Mouse (Mus musculus) layer of hippocampus, postnatal 36 days (tissue): Measurements from ENCODE around the gene Rras. TPM values are rescaled to one million over a fixed set of nuclear protein-coding genes. Genes with fewer than 3 reads are reported as not detected.
"Not testable (repeated sequence)": the region's sequence is repeated elsewhere in the genome, so short reads cannot be mapped to it uniquely, and the experiment has no call there.

Experiments
- DNase-seq, 2 experiments: peaks; one replicate each; pipeline ENCODE4 v3.0.0; 2022
- total RNA-seq, 2 experiments: library from RNA; stranded (reverse); gene quantifications; 2 replicates each; pipeline ENCODE4 v1.2.3; 2021

Gene Rras
- total RNA-seq, 2 experiments from 2014 or later: 9.7 TPM

DNA sequence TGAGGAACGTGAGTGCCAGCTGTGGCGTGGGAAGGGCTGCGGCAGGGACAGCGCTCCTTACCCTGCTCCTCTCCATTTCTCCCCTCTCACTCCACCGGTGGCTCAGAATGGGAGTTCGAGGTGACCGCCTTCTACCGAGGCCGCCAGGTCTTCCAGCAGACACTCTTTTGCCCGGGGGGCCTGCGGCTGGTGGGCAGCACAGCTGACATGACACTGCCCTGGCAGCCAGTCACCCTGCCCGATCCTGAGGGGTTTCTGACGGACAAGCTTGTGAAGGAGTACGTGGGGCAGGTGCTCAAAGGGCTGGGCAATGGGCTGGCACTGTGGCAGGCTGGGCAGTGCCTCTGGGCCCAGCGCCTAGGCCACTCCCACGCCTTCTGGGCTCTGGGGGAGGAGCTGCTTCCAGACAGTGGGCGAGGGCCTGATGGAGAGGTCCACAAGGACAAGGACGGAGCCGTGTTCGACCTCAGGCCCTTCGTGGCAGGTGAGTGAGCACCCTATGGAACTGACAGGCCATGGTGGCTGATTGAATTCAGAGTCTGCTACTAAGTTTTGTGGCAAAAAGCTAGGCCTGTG lies 17.1 kb upstream of the Rras start:
- DNase-seq: no peak

DNA sequence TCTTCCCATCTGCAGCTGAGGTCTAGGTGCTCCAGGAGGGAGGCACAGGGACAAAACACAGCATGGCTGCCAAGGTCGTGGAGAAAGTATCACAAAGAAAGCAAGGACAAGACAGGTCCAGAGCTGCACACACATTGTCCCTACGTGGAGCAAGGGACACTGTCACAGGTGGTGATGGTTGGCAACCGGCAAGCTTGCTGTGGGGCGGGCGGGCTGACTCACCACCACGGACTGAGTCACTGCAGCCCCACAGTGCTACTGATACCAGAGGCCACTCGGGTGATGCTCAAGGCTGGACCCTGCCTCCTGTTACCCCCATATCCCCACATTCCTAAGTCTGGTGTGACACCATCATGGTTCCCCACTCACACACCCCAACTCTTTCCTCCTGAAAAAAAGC lies 15.3 kb upstream of the Rras start:
- DNase-seq: no peak

DNA sequence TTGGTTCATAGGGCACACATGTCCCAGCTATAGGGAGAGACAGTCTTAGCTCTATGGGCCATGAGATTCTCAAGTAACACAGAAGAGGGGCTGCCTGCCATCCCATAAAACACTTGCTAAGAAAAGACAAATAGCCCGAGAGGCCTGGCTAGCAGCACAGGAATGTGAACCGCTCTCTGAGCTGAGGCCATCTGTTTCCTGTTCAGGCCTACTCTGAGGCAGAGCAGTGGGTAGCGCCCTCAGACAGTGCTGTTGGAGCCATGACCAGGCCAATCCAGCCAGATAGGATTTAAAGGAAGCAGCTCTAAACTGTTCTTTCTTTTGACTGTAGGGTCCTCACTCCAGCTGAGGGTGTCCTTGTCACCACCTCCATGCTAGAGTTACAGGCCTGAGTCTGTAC lies 13.2 kb upstream of the Rras start:
- no peak for DNase-seq

DNA sequence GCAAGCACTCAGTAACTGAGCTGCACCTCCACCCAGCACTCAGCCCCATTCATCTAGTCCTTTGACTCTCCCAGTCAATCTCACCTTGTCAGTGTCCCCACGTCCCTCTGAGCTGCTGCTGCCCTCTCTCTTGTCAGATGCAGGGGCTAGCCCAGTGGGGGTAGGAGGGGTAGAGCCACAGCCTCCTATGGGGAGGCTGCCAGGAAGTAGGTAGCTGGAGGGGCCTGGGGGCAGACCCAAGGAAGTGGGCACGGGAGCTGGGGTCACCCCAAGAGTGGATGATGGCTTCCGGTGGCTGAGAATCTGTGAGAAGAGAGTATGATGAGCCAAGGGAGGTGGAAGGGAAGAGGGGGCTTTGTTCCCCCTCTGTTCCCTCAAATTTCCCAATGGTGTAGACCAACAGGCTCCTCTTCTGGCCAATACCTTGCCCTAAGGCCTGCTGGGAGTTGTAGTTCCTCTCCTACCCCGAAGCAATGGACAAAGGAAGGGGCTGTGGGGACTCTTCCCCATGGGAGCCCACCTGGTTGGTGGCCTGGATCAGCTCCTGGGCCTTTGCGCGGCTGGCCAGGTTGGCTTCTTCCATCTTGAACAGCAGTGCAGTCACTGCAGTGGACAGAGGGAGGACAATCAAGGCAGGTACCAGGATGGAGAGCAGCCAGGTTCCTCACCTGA lies 12.3 kb upstream of the Rras start:
- no peak for DNase-seq

DNA sequence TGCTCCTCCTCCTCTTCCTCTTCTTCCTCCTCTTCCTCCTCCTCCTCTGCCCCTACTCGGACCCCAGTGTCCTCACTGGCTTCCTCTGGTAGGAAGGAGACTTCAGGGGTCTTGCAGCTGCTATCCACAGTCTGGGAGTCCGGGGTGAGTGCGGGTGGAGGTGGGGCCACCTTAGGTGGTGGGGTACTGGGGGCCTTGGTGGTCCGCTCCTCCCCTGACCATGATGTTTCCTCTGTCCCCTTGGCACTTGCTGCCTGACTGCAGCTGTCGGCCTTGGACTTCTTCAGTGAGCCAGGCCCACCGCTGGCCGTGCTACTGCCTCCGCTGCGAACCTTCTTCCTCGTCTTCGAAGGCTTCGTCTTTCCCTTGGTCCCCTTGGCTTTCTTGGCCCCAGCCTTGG lies 11.3 kb upstream of the Rras start:
- DNase-seq: no peak

DNA sequence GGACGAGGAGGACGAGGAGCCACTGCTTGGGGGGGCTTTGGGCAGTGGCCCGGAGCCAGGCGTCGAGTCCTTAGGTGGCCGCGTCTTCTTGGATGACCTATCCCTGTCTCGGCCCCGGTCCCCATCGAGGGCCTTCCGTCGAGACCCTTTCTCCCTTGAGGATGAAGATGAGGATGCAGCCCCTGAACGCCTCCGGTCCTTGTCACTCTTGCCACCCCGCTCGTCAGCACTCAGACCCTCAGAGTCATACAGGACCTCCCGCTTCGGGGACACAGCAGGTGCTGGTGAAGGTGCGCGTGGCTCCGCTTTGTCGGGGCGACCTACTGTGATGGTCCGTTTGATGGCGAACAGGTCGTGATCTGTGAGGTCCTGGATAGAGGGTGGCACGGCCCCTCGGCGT lies 10.6 kb upstream of the Rras start:
- no peak for DNase-seq

DNA sequence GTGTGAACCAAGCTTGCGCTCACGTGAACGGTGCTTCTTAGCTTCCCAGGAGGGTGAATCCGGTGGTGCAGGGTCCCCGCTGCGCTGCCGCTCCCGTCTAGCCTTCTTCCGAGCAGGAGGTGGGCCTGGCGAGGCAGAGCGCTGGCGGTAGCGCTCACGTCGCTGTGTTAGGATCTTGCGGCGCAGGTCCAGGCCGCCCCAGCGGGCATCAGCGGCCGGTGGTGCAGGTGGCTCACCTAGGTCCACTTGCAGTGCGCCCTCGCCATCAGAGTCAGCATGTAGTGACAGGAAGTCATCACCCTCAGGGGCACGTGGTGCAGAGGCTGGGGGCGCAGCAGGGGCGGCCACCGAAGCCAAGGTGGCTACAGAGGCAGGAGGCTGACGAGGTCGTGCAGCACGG lies 9.9 kb upstream of the Rras start:
- DNase-seq: no peak

DNA sequence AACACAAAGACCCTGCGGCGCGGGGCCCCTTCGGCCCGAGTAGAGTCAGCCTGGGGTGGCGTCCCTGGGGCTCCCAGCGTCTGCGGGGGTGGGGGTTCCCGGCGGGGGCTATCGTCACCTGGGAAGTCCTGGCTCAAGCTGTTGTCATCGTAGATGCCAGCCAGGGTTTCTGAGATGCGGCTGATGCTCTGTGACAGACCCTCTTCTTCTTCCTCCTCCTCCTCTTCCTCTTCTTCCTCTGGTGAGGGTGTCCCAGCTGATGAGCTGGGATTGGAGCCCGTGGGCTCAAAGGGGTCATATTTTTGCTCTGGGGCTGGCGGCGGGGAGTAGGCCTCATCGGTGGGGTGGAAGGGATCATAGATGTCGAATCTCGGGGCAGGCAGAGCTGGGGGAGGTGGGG lies 9.3 kb upstream of the Rras start:
- DNase-seq: no peak

DNA sequence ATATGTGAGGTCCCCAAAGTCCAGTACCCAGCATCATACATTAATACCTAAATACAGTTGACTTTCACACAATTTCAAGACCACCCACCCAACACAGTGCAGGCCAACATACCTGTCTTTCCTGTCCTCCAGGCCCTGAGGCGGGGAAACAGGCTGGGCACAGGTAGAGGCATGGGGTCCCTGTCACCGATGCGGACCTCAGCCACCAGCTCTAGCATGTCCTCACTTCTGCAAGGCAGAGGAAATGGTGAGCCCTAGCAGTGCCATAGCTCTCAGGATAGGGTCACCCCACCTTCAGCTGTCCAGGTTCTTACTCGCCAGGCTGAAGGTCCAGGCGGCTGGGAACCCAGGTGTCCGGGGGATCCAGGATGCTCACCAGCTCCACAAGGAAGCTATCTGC lies 5.8 kb upstream of the Rras start:
- DNase-seq: no peak

DNA sequence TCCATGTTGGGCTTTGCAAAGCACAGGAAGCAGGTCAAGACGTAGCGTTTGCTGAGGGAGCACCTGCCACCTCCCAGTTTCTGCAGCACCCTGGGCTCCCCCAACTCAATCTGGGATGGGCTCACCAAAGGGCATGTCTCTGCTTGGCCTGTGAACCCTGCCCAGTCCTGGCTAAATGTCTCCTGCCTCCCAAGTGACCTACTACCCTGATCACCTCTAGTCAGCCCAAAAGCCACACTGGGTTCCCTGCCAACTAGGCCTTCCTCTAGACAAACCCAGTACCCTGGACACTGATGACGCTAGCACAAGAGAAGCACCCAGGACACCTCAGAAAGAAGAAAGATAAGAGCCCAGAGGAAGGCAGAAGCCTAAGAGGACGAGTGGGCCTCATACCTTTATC lies 4.9 kb upstream of the Rras start:
- no peak for DNase-seq

DNA sequence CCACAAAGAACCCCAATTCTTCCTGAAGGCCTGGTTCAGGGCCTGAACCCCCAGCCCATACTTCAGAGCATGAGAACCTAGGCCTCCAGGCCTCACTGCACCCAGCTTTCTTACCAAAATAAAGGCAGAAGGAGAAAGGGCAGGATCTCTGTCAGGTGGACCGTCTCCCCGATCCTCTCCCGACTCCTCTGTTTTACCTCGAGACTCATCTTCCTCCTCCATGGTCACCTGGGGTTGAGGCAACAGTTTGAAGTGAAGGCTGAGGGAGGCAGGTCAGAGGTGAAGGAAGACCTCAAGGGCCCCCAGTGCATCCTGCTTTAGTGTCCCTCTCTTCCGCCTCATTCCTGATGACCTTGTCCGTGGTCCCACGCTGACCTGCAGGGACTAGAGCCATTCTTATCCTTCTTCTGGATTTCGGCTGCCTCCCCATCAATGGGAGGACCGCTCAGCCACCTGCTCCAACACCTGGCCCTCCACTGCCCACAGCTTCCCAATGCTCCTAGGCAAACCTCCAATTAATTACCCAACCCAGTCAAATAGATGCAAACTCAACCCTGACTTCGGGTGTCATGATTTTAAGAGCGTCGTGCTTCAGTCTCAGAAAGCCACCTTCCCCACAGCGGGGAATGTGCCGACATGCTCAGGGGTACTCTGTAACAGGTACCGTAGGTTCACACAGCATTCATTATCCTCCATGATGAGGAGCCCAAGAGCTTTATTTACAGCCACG lies 4.2 kb upstream of the Rras start:
- no peak for DNase-seq

DNA sequence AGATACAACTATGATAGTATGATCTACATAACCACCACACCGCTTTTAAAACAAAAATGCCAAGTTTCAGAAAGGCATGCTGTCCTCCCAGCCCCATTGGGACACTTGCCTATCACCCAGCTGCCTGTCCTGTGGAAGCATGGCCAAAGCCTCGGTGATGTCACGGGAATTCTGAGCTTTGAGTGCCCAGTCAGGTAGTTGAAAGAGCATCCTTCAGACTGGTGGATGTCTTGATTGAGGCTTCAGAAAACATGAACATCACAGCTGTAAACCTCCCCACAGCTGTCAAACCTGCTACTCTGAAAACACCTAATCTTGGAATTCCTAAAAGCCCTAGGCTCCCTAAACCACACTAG lies 3.7 kb upstream of the Rras start:
- no peak for DNase-seq

DNA sequence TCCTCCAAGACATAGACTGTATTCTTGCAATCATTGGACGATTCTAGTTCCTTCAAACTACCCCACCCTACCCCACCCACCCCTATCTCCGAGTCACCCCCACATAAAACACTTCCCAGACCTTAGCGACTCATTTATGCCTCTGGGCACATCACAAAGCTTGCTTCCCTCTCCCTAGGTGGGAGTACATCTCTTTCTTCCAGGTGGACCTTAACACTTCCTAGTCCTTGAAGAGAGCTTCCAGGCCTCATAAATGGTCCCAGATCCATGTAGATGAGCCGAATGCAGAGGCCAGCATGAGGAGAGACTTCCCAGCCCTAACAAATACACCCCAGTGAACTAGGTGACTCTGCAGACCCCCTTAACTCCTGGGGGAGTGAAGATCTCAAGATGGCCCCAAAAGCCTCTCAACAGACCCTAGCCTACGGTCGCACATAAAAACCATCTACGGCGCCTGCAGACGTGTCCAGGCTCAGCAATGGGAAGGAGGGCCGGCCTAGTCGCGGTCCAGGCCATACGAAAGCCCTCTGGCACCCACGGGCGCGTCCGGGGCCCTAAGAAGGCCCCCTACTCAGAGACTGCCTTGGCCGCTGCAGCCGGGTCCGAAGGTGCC lies 2.3 kb upstream of the Rras start:
- no peak for DNase-seq

DNA sequence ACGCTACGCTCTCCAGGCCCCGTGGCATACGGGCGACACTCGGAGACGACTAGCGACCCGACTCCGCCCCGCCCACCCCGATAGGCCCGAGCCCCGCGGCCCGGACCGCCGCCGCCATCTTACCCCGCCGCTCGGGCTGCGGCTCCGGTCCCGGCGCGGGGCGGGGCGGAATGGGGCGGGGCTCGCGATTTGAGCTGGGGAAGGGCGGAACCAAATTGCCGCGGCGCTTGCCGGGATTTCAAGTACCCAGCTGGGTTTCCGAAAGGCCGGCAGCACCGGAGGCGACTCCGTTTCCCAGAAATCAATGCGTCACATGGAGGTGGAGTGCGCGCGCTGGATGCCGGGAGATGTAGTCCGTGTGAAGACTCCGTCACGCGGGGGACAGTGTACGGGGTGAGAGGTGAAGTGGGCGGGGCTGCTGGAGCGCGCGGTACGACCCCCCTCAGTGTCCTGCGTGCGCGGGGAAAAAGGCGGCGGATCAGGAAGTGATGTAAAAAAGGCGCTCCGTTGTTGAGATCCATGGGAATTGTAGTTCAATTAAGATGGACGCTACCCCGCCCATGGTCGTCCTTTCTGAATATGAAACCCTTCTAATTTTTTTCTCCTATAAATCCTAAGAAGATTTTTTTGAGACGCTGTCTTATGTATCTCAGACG lies 1.7 kb upstream of the Rras start, which contains the start of gene Scaf1:
Gene Scaf1 (minus strand): TSS at position 407 of the 656 bp plus-strand sequence.
- DNase-seq: peak; percentile 99 to 100

DNA sequence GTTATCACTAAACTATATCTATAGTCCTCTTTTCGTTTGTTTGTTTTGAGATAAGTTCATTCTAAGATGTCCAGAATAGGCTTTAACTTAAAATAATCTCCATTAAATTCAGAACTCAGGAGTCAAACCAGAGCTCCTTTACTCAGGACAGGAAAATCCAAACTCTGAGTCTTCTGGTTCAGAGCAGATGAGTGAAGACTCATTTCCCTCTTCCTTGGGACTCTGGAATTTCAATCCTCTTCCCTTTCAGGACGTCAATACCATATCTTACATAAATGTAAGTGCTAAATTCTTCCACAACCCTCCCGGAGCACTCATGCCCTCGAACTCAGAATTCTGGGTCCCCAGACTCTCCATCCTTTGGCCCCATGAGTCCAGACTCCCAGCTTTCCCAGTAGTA lies 1.0 kb upstream of the Rras start:
- DNase-seq: no peak

DNA sequence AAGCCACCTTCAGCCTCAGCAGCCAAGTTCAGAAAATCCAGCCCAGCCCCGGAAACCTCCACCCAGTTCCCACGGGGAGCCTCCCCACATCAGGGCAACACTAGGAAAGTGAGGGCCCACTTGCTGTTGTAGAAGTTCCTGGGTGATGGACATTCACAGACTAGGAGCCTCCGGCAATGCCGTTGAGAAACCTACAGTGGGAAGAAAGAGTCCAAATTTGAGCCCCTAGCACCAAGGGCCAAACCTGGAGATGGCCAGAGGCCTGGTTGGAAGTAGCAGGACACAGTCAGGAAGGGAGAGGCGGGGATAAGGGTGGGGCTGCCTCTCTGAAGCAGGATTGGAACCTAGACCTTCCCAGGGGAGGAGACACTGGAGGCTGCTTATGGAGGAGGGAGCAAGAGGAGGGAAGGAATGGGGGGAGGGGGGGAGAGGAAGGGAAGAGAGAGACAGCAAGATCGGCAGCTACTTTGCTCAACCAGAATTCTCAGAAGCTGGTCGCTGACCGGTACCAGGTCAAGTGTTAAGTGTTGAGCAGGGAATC lies 1.3 kb downstream of the Rras start:
- DNase-seq: no peak

DNA sequence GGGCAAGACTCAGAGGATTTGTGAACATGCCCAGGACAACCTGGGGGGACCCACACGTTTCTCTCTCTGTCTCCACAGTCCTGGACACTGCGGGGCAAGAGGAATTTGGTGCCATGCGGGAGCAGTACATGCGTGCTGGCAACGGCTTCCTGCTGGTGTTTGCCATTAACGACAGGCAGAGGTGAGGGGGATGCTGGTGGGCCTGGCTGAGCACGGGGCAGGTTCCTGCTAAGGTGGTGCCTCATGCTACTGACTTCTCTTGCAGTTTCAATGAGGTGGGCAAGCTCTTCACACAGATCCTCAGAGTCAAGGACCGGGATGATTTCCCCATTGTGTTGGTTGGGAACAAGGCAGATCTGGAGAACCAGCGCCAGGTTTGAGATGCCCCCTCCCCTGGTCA lies 2.5 kb downstream of the Rras start:
- no peak for DNase-seq

DNA sequence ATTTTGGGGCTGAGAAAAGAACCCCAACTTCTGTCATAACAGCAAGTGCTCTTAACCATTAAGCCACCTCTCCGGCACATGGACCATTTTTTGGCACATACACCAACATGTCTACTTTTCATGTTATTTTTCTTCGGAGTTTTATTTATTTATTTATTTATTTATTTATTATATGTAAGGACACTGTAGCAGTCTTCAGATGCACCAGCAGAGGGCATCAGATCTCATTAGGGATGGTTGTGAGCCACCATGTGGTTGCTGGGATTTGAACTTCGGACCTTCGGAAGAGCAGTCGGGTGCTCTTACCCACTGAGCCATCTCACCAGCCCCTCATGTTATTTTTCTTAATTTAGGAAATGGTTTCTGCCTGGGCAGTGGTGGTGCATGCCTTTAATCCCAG lies 6.0 kb downstream of the Rras start:
- not testable (repeated sequence) for DNase-seq

DNA sequence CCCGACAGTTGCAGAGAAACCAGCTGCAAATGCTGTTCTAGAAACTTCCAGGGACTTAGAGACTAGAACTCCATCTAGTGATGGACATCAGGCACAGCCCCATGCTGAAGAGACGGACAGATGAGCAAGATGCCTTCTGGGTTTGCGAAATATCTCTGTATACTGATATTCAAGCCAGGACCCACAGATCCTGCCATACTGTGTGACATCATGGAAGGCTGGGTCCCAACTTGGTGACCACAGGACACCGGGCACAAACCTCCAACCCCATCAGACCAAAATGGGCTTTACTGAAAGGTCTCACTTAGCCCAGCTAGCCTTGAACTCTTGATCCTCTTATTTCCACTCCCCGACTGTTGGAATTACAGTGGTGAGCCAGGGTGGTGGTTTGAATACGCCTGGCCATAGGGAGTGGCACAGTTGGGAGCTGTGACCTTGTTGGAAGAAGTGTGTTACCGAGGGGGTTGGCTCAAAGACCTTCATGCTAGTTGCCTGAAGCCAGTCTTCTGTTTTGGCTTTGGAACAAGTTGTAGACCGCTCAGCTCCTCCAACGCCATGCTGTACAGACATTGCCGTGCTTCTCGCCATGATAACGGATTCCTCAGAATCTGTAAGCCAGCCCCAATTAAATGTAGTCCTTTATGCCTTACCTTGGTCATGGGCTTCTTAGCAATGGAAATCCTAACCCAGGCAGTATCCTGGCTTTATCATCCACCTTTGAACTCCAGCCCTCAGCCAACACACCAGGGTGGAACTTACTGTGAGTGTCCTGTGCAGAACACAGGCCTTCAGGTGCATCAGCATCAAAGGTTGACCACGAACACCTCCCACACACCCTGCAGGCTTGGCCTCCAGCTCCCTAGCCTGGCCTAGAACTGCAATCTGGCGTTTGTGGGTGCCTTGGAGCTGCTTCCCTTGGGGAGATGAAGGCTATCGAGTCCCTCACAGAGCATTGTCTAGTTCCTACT lies 6.8 kb downstream of the Rras start:
- DNase-seq: no peak

DNA sequence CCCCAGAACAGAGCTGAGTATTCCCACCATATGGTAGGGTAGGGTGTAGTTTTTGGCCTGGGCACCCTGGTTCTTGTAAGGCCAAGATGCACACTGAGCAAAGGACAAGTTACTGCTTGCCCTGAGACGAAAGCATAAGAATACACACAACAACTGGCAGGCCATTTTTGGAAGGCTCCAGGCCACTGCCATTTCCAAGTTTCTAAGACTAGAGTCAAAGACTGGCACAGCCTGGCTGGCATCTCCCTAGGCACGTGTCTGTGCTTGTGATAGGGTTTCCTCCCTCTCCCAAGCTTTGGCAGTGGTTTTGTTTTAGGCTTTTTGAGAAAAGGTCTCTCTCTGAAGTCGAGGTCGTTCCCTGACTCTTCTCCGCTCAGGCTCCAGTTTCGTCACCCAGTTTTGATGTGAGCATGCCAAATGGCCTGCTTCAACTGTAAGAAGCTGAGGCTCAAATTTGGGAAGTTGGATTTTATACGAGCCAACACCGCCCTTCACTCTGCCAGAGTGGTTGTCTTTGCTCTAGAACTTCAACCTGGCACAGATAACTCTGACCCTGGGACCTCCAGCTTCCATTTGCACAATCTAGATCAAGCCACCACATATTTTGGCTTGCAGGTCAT lies 8.0 kb downstream of the Rras start:
- DNase-seq: no peak

DNA sequence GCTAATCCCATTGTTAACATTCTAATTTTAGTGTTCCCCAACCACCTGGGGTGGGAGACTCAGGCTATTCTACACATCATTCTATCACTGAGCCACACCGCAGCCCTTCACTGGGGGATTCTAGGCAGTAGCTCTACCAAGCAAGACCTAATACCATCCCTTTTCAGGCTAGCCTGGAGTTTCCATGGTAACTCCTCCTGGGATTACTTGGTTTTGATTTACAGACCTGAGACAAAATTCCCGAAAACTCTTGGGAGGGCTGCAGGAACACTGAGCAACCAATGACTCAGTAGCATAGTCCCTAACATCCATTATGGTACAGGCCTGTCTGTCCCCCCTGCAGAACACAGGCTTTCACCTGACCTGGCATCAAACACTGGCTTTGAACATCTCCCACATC lies 8.5 kb downstream of the Rras start:
- DNase-seq: no peak
